Mouse (Mus musculus): ENCODE measurements around the gene Cfap65.
A peak's percentile ranks its signal among the peaks of the same experiment; 100 is the strongest.

The Cfap65 gene

DNA sequence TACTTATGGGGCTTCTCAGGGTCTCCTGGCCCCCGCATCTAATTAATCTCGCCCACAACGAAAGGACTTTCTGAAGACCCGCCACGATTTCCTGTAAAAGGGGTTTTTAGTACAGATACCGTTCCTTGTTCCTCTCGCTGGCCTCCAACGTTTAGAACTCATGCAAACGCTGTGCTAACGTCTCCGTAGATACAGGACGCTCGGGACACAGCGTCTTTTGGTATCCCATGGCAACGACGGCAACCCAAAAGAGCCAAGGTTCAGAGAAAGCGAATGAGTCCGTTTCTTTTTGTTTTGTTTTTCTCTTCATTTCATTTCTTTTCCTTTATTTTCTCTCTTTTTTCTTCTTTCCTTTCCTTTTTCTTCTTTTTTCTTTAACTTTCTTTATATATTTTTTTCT is at the start of gene Cfap65:
Cfap65 (minus strand) TSS at position 198 of the 400 bp plus-strand sequence.
- DNase-seq = peak; percentile 69 to 70

DNA sequence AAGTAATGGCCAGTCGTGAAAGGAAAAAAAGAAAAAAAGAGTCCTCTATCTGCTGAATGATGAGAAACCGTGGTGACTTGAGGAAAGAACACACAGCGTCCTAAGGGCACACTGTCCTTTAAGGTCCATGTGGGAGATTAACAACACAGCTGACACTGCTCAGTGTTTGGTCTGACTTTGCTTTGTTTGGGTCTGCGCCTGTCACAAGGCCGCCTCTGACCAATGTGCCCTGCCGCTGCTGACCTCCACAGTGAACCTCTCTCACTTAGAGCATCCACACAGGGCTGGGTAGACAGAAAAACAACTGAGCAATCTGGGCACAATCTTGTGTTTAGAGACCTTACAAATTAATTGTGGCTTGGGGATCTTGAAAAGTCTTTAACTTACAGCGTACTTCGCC is 41.6 kb upstream of the Cfap65 start:
- no peak for DNase-seq

DNA sequence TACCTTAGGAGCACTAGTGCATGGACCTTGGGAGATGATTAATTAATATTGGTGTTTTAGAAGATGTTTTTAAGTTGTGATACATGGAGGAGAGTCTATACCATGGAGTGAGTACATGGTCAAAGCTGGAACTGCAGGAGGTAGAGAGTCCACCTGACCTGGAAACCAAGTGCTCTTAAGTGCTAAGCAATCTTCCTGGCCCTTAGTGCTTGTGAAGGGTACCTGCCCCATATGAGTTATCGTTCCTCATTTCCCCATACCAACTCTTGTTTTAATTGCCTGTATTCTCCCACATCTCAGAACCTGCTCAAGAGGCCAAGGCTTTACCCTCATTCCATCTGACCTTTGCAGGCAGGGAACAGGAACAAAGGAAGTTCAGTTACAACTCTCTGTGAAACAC is 40.5 kb upstream of the Cfap65 start:
- DNase-seq = no peak

DNA sequence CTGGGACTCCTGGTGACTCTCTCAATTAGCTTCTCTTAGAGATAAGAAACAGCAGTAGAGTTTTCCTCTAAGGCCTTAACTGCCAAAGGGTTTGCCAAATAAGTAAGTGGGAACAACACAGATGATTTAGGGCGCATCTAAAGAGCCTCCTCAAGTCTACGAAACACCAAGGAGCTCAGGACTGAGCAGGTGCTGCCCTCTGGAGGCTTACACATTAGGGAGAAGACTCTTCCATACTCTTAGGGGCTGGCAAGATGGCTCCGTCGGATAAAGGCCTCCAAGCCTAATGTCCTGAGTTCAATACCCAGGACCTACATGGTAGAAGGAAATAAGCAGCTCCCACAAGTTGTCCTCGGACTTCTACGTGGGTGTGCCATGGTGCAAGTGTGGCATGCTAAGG is 38.2 kb upstream of the Cfap65 start:
- no peak for DNase-seq

DNA sequence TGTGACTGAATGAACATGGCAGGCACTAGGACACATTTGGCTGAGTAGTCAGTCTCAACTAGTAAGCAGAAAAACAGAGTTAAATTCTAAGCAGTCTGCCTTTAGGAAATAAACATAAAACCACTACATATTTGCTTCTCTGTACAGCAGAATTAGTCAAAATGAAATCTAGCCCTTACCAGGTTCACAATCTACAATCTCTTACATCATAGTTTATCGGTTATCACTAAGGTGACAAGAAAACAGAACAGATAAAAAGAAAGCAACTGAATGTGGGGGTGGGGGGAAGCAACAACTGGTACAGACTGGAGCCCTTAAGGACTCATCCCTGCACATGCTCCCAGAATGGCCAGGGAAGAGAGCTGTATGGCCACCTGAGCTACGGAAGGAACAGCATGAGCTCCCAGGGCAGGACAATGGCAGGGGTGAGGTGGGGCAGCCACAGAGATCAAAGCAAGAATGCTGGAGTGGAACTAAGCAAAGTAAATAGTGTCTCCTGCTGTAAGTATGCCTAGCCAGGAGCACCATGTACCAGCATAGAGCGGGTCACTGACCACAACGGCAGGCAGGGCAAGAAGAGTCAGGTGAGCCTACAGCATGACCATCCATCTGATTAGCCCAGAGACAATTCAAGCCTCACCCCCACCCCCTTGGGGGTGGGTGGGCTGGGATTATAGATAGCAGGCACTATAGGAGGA is 36.1 kb upstream of the Cfap65 start:
- peak; percentile 18 to 22 for DNase-seq

DNA sequence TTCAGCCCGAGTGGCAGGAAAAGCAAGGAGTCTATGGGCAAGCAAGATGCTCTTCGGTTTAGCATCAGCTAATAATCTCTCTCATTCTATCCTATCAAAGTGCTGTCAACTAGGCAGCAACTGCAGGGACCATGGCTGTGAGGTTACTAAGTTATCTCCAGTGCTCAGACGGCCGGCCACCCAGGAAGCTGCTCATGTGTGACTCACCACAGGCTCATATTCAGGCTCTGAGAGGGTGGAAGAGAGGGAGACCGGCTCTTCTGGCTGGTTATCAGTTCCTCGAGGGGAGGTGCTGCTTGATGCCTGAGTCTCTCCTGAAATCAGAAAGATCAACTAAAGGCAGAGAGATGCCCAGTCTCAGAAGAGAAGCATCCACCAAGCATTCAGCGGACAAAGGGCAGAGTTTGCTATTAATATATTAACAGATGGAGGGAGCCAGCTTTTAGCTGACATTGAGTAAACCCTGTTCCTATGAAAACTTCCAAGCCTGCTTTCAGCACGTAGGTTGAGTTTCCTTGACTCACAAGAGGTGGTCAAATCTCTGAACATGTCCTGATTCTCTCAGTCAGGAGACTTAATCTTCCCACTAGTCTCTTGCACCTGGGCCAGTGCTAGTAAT is 32.7 kb upstream of the Cfap65 start:
- no peak for DNase-seq

DNA sequence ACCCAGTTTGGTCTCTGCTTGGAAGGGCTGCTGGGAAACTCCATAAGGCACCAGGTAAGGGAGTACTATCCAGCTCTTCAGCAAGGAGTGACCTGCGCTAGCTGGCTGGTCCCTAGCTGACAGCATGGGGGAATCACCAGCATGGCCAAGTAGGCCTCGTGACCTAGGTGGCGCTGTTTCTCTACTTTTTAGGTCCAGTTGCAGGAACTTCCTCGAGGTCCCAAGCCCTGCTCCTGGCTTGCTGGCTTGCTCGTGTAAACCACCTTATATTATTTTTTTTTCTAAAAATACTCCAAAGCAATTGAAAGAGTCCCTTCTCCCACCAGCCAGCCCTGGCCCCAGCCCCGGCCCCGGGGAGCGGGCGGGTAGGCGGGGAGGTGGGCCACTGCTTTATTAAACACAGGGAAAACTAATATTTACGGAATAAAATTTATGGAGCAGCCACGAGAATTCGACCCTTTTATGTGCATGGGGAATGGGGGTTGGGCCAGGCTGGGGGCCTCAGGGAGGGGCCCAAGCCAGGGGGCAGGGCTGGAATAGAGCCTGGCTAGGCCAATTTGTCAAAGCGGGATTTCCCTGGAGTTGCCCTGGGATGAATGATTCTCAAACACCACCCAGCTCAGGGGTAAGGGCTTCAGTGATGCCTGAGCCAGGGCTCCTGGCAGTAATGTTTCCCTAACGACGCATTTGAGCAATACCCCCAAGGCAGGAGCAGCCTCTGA is 29.3 kb upstream of the Cfap65 start:
- DNase-seq = peak; percentile 90 to 92

DNA sequence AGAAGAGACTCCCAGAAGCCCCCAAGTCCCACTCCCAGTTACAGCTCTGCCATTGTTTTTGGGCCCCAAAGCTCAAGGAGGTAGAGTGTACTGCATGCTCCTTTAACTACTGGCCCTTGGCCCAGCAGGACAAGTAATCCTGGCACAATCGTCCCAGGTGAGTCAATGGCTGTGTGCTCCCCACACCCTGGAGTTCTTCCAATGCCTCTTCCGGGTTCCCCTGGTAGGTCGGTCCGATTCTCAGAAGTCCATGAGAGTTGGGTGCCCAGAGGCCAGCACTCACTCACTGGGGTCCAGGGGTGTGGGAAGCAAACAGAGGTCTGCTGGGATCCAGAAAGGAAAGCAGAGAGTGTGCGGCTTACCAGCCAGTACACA is 27.4 kb upstream of the Cfap65 start:
- no peak for DNase-seq

DNA sequence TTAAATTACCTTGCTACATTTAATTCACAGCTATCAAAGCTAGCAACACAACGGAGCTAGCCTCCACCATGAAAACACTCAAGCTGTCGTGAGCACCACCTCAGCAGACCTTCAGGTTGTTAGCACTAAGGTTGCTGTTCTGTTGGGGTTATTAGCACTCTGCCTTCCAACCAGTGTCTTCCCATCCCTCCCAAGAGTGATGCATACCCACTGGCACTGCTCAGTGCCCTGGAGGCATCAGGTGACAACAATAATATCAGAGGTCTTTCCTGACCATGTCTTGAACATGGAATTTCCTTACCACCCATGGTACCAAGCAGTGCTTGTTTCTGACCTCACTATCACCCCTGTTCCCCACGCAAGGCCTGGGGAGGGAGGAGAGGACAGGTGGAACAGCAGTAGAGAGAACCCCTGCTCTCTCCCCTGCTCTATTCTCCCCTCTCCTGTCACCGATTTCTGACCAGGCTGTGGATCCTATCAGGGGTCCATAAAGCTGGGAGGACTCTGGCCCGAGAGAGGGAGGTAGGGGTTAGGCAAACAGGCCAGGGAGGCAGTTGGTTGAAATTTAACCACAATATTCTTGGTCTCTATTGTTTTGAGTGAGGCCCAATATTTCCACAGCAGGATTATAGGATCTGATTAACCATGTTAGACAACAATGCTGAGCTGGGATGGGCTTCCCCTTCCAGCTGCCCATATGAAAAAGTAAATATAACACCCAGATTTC is 26.9 kb upstream of the Cfap65 start:
- no peak for DNase-seq

DNA sequence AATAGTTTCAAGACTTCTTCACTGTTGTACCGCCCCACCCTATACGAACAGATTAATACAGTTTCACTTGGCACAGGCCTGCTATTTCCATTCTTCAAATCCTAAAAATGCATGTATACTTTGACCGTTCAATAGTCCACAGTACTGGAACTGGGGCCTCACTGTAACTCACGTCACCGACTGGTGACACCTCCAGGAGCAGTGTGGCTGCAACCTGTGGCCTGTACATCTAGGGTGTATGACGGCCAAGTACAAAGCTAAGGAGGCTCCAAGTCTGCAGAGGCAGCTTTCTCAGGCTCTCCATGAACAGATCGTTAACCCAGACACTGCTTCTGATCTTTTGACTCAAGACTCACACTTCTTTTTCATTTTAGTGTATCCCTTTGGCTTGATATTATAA is 26.3 kb upstream of the Cfap65 start:
- no peak for DNase-seq

DNA sequence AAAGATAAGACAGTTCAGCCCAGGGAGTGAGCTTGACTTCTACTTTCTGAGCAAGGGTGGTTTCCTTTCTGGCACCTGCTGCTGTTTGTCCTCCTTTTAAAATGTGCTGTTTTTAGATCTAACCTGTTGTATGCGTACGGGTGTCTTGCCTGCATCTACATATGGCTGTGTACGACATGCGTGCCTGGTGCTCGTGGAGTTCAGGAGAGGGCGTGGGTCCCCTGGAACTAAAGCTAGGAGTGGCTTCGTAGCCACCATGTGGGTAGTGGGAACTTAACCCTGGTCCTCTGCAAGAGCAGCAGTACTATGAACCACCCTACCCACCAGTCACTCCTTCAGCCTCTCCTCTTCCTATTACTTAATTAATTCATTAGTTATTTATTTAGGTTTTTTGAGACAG is 24.7 kb upstream of the Cfap65 start:
- DNase-seq = no peak

DNA sequence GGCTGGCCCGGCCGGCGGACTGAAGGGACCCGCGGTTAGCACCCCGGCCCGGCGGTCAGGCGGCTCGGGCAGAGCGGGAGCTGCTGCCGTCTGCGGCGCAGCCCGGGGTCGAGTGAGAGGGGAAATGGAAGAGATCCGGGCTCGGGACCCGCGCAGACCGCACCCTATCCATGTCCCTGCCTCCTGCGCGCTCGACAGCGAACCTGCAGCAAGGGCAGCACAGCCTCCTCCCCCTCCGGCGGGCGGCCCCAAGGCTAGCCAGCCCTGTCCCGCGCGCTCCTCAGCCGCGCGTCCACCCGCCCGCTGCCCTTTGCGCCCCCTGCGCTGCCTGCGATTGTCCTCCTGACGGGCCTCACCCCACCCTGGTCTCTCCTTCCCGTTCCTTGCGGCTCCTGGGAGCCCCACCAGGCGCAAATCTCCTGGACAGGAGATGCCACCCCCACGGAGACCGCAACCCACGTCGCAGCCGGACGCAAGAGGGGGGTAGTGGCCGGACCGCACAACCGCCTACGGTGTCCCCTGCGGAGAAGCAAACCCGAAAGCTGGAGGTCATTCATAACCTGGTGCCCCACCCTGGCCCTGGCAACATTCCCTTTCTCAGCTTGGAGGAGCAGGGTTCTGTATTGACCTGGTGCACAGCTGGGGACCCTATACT is 16.3 kb upstream of the Cfap65 start, which contains the start of gene Ihh:
Ihh (minus strand) TSS at position 117 of the 655 bp plus-strand sequence.
- DNase-seq = peak; percentile 38 to 63

DNA sequence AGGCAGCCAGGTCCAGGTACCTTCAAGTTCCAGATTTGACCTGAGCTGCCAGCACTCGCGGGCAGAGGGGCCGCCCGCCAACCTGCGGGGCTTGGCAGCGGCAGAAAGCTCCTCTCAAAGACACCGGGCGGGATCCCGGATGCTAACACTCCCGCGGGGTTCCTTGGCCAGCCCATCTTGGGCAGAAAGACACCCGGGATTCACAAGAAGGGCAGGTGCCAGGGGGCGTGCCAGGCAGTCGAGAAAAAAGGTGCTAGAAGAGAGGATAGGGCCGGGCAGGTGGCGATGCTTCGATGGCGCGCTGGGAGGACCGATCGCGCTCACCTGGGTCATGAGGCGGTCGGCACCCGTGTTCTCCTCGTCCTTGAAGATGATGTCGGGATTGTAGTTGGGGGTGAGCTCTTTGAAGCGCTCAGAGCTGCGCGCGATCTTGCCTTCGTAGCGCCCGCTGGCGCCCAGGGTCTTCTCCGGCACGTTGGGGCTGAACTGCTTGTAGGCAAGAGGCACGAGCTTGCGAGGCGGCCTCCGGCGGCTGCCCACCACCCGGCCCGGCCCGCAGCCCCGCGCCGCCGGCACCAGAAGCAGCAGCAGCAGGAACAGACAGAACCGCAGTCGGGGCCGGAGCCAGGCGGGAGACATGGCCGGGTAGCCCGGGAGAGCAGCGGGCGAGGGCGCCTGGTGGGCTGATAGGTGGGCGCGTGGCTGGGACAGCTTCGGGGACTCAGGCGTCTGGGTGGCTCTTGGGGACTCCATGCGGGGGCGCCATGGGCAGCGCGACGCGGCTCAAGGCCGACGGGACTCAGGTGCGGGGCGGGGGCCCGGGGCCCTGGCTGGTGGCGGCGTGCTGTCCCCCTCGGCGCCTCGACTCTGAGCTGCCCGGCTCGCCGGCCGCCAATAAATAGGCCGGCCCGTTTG is 15.4 kb upstream of the Cfap65 start:
- DNase-seq = peak; percentile 18 to 43

DNA sequence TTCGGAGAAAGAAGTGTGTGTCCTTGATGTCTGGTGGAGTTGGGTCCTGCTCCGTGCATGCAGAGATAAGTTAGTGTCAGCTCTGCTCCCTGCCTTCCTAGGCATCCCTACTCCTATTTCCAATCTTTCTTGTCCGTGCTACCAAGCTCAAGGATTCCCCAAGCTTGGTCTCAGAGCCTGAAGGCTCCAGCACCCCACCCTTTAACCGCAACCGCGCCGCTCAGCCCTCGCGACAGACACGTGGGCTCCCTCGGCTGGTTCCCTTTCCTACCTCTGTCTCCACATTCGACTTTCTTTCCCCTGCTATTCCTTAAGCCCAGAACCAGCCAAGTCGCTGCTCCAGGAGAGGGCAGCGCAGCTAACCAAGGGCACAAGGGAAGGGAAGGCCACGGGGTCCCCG is 14.7 kb upstream of the Cfap65 start:
- DNase-seq = peak; percentile 7 to 22

DNA sequence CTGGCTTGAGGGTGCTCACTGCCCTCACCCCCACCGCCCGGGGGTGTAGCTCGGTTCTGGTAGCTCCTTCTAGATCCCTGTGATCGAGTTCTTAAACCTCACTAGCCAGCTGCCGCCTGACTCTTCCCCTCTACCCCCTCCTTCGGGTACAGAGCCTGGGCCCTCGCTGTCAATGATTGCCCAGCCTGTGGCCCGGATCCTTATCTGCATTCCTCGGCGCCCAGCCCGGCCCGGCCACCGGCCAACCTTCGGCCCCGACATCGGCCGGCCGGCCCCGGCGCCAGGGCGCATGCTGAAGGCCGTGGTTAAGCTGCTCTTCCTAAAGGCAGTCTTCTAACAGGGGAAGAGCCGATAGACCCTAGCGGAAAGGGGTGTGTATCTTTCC is 14.3 kb upstream of the Cfap65 start:
- peak; percentile 76 to 86 for DNase-seq

DNA sequence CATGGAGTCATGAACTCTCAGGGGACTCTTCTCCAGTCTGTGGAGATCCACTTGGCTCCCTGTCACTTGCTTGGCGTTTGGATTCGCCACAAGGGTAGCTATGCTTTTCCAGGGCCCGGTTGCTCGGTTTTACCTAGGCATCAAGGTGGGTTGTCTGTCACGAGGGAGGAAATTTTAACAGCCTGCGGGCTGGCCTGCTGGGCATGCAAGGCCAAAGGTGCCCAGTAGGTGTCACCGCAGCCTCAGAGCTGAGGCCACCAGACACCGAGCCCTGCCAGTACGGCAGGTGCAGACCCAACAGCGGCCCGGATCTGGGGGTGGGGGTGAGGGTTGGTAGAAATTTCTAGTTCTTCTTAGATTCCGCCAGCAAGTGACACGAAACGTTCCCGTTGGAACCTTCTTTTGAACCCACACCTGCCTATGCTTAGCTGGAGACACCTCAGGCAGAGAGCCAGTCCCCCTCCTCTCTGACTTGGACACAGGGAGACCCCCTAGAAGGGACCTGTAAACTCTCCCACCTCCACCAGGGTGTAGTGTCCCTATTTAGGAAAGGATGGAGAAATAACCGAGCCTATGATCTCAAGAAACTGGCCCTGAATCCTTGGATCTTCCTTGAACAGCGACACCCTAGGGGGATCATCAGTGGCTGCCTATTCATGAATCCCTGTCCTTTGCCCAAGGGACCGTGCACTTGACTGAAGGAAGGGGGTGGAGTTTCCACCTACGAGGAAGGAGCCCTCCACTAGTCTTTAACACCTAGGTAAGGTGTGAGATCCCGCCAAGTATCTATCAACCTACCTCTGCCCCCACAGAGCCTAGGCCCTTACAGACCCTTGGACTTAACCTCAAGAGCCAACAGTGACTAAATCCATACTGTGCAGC is 13.6 kb upstream of the Cfap65 start:
- DNase-seq = peak; percentile 82 to 85

DNA sequence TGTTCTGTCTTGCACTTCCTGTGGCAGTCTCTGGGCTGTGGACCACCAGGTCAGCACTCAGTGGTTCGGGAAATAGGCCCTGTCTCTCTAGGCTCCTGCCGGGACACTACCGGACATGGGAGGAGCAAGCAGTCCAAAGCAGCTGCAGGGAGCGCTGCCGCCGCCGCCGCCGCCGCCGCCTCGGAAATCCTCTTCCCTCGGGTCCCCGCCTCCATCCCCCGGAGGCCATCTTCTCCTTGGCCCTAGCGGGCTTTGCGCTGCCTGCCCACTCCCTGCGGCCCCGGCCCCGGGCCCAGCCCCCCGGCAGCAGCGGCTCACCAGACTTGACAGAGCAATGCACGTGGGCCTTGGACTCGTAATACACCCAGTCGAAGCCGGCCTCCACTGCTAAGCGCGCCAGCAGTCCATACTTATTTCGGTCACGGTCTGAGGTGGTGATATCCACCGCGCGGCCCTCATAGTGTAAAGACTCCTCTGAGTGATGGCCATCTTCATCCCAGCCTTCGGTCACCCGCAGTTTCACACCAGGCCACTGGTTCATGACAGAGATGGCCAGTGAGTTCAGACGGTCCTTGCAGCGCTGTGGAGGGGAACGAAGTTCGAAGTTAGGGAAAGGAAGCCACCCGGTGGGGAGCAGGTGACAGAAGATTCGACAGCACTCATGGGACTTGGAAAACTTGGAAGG is 12.7 kb upstream of the Cfap65 start:
- DNase-seq = peak; percentile 59 to 70

DNA sequence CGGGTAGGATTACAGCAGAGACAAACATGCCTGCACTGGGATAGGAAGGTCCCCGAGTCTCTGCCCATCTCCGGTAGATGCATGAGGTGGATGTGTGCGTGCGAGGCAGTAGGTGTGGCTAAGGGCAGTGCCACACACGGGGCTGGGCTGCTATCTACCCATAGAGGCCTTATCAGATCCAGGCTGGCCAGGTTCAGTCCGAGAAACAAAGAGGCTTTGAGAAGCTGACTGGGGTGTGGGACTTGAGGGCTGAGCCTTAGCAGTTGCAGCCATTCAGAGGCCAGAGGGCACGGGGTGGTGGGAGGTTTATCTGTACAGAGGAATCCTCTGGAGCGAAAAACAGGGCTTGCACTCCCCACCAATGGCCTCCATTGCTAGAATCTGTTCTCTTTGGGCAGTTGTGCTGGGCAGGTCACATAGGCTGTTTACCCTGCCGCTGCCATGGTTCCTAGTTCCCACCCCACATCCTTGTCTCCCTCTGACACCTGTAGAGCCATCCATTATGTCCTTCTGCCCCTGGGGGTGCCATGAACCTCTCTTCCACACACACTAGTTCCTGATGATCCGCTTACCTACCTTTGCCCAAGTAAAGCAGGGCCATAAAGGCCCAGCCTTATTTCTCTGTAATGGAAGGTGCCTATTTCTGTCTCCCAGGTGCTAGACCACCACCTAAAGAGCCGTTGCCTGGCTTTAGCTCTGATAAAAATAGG is 6.4 kb upstream of the Cfap65 start:
- DNase-seq = no peak

DNA sequence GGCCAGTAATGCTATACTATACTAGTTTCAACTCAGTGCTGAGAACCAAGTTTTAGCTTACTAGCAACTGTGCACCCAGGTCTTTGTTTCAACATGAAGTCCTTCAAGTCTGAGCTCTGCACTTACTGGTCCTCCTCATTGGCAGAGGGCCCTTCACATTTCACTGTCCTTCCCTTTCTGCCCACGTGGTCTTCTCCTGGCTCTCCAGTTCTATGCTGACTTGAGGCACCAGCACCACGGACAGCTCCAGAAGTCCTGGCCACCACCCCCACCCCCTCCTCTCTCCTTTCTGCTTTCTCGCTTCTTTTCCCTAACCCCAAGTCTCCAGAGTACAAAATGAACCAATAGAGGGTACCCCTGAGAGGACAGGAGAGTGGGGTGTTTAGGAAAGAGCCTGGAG is 4.4 kb upstream of the Cfap65 start:
- DNase-seq = peak; percentile 71 to 72
